Mouse (Mus musculus): ENCODE results near the gene Tldc1.

- TF ChIP-seq CTCF (conservative IDR thresholded peaks at IDR 0.05; ENCODE audit: low read length), result no peak
- no peak for TF ChIP-seq POU5F1 (IDR thresholded peaks at IDR 0.05; ENCODE audit: borderline replicate concordance, low read length)
- no peak for TF ChIP-seq NANOG (IDR thresholded peaks at IDR 0.05; ENCODE audit: borderline replicate concordance, low read length)
Observed at GRCm38 (mm10) chr8:119744604-119745003, 33.6 kb downstream of the Tldc1 start.

Measured in E14TG2a.4 (cell line).